Mouse (Mus musculus): Measurements from ENCODE around the gene Ocln.
"Not testable (repeated sequence)": the region's sequence is repeated elsewhere in the genome, so short reads cannot be mapped to it uniquely, and the experiment has no call there.

The Ocln gene

GRCm38 (mm10) chr13:100491623-100492022 is 60.9 kb downstream of the Ocln start:
- DNase-seq: no peak

GRCm38 (mm10) chr13:100490424-100490823 is 62.1 kb downstream of the Ocln start:
- DNase-seq: no peak

GRCm38 (mm10) chr13:100483610-100484009 is 68.9 kb downstream of the Ocln start:
- DNase-seq: no peak

- DNase-seq: no peak
These were observed 88.8 kb downstream of the Ocln start for GRCm38 (mm10) chr13:100463527-100464222.

GRCm38 (mm10) chr13:100461336-100461735 is 91.2 kb downstream of the Ocln start:
- no peak for DNase-seq

GRCm38 (mm10) chr13:100452415-100453127 is 99.9 kb downstream of the Ocln start, which contains the start of gene Naip1:
Gene Naip1, minus strand, starts transcription at chr13:100452869.
- not testable (repeated sequence) for DNase-seq

- no peak for DNase-seq
These were observed 103.0 kb downstream of the Ocln start for GRCm38 (mm10) chr13:100449495-100449894.
